Mouse (Mus musculus) embryonic fibroblast, embryonic 13.5 days (primary cell): Measurements from ENCODE around the gene Actb. TPM values are rescaled to one million over a fixed set of nuclear protein-coding genes. Genes with fewer than 3 reads are reported as not detected.

Experiments
- H3K27ac ChIP-seq: 2 replicates; pipeline ENCODE4 v1.5.1; 2012; ENCODE audit warnings: low read length, control low read depth, inconsistent platforms; ENCODE audit not compliant: insufficient read depth
- H3K4me1 ChIP-seq: 2 replicates; pipeline ENCODE4 v1.6.1; 2011; ENCODE audit warnings: low read length; ENCODE audit not compliant: control insufficient read depth, insufficient read depth
- H3K4me3 ChIP-seq: 2 replicates; pipeline ENCODE4 v1.5.1; 2011; ENCODE audit warnings: mild to moderate bottlenecking, control low read depth, low read length; ENCODE audit not compliant: insufficient read depth
- CTCF ChIP-seq: IDR thresholded peaks from 2 replicates; pipeline ENCODE4 v1.5.1; 2011; ENCODE audit warnings: mild to moderate bottlenecking, control low read depth, low read length, moderate library complexity, borderline replicate concordance; ENCODE audit not compliant: insufficient read depth
- POLR2A ChIP-seq: IDR thresholded peaks from 2 replicates; pipeline ENCODE4 v1.6.1; 2011; ENCODE audit warnings: low read depth, mild to moderate bottlenecking, control low read depth, low read length, moderate library complexity
- polyA plus RNA-seq: library from polyadenylated mRNA; stranded (reverse); fragments of >200 nt; gene quantifications from 2 replicates; pipeline ENCODE4 v1.2.4, GENCODE M21; 2011; ENCODE audit warnings: low read depth; ENCODE audit not compliant: missing spikeins, insufficient read length

Gene Actb
- polyA plus RNA-seq, 1 experiment = 7,994 TPM

DNA sequence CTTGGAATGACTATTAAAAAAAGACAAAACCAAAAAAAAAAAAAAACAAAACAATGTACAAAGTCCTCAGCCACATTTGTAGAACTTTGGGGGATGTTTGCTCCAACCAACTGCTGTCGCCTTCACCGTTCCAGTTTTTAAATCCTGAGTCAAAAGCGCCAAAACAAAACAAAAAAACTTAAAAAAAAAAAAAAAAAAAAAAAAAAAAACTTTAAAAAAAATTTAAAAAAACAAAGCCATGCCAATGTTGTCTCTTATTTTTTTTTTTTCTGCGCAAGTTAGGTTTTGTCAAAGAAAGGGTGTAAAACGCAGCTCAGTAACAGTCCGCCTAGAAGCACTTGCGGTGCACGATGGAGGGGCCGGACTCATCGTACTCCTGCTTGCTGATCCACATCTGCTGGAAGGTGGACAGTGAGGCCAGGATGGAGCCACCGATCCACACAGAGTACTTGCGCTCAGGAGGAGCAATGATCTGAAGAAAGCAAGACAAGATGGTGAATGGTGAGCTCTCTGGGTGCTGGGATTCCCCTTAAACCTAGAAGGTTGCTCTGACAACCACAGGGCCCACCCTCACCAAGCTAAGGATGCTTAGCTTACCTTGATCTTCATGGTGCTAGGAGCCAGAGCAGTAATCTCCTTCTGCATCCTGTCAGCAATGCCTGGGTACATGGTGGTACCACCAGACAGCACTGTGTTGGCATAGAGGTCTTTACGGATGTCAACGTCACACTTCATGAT, 2.9 kb downstream of the Actb start:
- no peak for TF ChIP-seq CTCF
- peak; percentile 76; the same call in 1 of the 2 replicates for TF ChIP-seq POLR2A
- Histone ChIP-seq H3K27ac (peak overlapping the region; percentile 99), H3K4me1 (peaks cover 9% of the 10 kb centered on the region), H3K4me3 (peak overlapping the region; percentile 86)

DNA sequence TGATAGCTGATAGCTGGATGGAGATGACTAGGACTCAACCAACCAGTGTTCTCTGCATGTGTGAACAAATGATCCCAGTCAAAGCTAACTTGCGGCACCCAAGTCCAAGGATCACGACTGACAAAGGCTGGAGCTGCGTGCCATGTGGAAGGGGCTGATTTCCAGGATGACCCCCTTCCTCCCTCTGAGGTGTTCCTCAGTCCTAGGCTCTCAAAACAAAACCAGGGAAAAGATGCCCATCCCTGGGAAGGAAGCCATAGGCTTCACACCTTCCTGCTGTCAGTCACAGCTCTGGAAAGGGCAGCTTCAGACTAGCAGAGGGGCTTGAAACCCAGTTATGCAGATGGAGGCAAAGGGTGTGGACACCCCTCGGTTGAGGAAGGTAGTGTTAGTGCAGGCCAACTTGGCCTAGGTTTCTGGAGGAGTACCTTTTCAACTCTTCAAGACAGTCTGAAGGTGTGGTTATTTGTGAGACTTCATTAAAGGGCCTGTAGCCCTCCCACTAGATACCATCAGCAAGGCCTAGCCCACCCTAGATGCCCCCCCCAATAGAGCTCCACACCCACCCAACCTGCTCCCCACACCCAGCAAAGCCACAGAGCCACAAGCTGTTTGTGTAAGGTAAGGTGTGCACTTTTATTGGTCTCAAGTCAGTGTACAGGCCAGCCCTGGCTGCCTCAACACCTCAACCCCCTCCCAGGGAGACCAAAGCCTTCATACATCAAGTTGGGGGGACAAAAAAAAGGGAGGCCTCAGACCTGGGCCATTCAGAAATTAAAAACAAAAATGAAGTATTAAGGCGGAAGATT, 3.8 kb downstream of the Actb start:
- Histone ChIP-seq H3K4me1 (peaks cover 3% of the 10 kb centered on the region; the same call in 1 of the 2 replicates), H3K4me3 (peak overlapping the region; percentile 86), H3K27ac (peak overlapping the region; percentile 28; the same call in 1 of the 2 replicates)
- TF ChIP-seq CTCF (no peak), POLR2A (peak; percentile 74)

DNA sequence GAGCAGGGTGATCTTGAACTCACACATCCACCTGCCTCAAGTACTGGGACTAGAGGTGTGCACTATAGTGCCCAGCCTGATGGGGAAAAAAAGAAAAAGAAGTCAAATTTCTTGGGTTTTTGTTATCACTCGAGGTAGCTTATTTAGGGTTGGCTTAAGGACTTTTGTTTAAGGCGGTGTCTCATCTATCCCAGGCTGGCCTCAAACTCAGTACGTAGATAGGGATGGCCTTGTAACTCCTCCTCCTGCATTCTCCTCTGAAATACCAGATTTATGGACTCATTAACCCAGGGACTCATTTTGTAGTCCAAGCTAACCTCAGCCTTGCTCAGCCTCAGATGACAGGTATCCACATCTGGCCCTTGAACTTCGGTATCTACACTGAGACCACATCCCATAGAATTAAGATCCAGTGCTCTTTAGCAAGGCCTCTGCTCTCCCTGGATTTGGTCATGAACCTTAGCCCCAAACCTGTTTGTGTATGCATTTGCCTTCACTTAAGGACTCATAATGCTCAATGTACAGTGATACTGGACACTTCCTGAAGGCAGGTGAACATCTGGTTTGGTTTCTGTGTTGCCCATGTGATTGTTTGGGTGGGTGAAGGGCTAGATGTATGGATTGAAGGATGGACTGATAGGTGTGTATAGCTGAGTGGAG, 4.6 kb downstream of the Actb start:
- Histone ChIP-seq H3K27ac (peak overlapping the region; percentile 2; the same call in 1 of the 2 replicates), H3K4me1 (no peaks in the 10 kb centered on the region), H3K4me3 (peak overlapping the region; percentile 86)
- no peak for TF ChIP-seq CTCF
- TF ChIP-seq POLR2A = peak; percentile 80

DNA sequence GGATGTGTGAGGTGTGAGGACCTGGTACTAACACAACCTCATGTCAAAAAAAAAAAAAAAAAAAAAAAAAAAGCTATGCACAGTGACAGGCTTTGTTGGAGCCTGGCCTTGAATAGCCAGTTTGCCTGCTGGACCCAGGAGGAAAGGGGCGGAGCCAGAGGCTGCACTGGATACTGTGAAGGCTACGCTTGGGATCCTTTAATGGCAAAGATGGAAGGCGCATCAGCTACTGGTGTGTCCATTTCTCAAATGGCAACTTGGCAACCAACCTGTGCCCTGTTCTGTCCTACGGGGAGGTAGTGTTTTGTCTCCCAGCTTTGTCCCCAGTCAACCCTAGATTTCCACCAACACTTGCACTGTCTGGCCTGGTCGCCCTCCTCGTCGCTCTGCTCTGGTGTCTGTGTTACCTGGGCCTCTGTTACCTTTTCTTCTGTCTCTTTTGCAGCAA, 5.2 kb downstream of the Actb start:
- Histone ChIP-seq H3K4me3 (no peak overlapping the region), H3K27ac (no peak overlapping the region), H3K4me1 (no peaks in the 10 kb centered on the region)
- TF ChIP-seq CTCF = no peak
- peak; percentile 76; the same call in 1 of the 2 replicates for TF ChIP-seq POLR2A

DNA sequence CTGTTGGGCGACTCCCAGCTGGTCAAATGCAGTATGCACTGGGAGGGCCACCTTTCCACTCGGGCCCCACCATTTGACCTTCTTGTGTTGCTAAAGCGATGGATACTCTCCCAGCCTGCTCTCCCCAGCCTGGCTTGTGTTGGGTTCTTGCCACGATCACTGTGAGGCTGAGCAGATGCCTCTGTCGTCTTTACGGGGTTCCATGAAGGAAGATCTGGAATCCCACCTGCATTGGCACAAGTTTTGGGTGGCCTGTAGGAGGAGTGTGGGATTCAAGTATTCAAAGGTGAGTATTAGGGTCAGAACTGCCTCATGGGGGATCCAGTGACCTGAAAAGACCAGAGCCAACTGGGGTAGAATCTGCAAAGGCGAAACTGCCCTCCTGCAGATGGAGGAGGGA, 5.9 kb downstream of the Actb start:
- no peak overlapping the region for H3K27ac ChIP-seq
- TF ChIP-seq POLR2A (peak; percentile 54; the same call in 1 of the 2 replicates), CTCF (no peak)

DNA sequence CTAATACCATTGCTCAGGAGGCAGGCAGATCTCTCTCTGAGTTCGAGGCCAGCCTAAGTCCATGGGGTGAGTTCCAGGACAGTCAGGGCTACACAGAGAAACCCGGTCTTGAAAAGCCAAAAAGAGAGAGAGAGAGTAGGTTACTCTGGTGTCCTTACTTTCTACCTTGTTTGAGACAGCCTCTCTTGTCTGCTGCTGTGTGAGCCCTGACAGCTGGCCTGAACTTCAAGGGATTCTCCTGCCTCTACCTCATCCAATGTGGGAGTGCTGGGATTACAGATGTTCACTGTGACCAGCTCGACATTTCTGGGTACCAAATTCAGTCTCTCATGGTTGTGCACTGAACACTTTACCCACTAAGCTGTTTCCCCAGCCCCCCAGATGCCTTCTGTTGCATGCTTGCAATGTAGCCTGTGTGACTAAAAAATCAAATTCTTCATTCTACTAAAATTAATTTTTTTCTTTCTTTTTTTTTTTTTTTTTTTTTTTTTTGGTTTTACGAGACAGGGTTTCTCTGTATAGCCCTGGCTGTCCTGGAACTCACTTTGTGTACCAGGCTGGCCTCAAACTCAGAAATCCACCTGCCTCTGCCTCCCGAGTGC, 6.5 kb downstream of the Actb start:
- H3K4me1 ChIP-seq = no peaks in the 10 kb centered on the region
- no peak overlapping the region for H3K27ac ChIP-seq
- no peak overlapping the region for H3K4me3 ChIP-seq
- no peak for TF ChIP-seq POLR2A
- TF ChIP-seq CTCF = no peak

More for the DNA sequence above, 5.9 kb downstream of the Actb start:
- Histone ChIP-seq H3K4me1 (no peaks in the 10 kb centered on the region), H3K4me3 (no peak overlapping the region)

DNA sequence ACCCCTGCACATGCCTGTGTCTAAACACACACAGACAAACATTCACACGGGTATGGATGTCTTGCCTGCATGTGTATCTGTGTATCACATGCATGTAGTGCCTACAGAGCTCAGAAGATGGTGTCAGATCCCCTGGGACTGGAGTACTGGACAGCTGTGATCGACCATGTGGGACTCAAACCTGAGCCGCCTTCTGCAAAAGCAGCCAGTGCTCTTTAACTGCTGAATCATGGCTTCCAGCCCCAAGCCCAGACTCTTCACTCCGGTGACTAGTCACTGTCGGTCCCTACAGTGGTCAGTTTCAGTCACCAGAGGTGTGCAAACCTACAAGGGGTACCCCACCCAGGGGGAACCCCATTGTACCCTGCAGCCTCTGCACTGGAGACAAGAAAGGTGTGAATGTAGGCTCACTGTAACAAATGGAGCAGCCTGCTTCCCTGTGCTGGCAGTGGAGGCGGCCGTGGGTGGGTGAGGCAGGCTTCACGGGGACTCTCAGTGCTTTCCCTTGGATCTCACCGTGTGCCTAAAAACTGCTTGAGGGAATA, 7.4 kb downstream of the Actb start:
- TF ChIP-seq CTCF (no peak), POLR2A (peak; percentile 43)
- no peak overlapping the region for H3K4me3 ChIP-seq
- H3K27ac ChIP-seq = no peak overlapping the region
- H3K4me1 ChIP-seq = 0 out of 2 replicates have a peak, but pooled peaks cover under 1% of the 10 kb centered on the region

DNA sequence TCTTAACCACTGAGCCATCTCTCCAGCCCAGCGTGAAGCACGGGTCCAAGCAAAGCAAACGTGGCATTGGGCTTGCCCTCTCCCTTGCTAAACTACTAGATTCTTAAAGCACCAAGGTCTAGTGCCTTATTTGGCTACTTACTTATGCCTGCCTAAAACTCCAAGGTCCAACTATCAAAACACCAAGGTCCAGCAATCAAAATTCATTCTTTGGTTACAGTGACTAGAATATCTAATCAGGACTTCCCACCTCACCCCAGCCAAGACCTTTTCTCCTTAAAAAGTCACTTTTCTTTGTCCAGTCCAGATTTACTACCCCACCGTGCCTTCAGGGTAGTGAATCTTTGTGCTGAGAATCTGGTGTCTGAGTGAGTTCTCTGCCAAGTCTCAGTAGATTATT, 8.2 kb downstream of the Actb start:
- no peak overlapping the region for H3K27ac ChIP-seq

More for the DNA sequence above, 8.2 kb downstream of the Actb start:
- Histone ChIP-seq H3K4me1 (0 out of 2 replicates have a peak, but pooled peaks cover 3% of the 10 kb centered on the region), H3K4me3 (no peak overlapping the region)
- TF ChIP-seq POLR2A (no peak; the same call in 1 of the 2 replicates), CTCF (no peak)
